Mouse (Mus musculus) intestine, embryonic 14.5 days (tissue): ENCODE results near the gene Mtmr12. TPM values are rescaled to one million over a fixed set of nuclear protein-coding genes. Genes with fewer than 3 reads are reported as not detected.

Experiments used
- ATAC-seq: fragments of 200-750 bp; cut with Nextera tagmentation; replicated peaks from 2 replicates; pipeline ENCODE4 v1.8.0; 2017; ENCODE audit warnings: low read depth, moderate number of reproducible peaks, moderate TSS enrichment, moderate library complexity; ENCODE audit not compliant: low FRiP score, low TSS enrichment
- DNase-seq: peaks from one replicate; pipeline ENCODE4 v3.0.0-alpha.2; 2018; ENCODE audit warnings: low spot score
- H3K27ac ChIP-seq: fragments of 300-500 bp; sonication (generic); 2 replicates; pipeline ENCODE4 v1.5.1; 2014; ENCODE audit warnings: low read depth, mild to moderate bottlenecking, control low read depth
- H3K27me3 ChIP-seq: fragments of 300-500 bp; sonication (generic); replicated peaks from 2 replicates; pipeline ENCODE4 v1.6.1; 2014; ENCODE audit warnings: low read length, control low read depth; ENCODE audit not compliant: control insufficient read depth, insufficient read depth
- H3K36me3 ChIP-seq: fragments of 300-500 bp; sonication (generic); 2 replicates; pipeline ENCODE4 v1.6.1; 2014; ENCODE audit warnings: low read length, control low read depth; ENCODE audit not compliant: control insufficient read depth, insufficient read depth
- H3K4me1 ChIP-seq: fragments of 300-500 bp; sonication (generic); replicated peaks from 2 replicates; pipeline ENCODE4 v1.6.1; 2014; ENCODE audit warnings: low read length, control low read depth, mixed read lengths; ENCODE audit not compliant: control insufficient read depth, insufficient read depth
- H3K4me2 ChIP-seq: fragments of 300-500 bp; sonication (generic); 2 replicates; pipeline ENCODE4 v1.6.1; 2014; ENCODE audit warnings: low read length
- H3K4me3 ChIP-seq: fragments of 300-500 bp; sonication (generic); 2 replicates; pipeline ENCODE4 v1.5.1; 2014; ENCODE audit warnings: low read depth, low read length, control low read depth, mixed read lengths
- H3K9ac ChIP-seq: fragments of 300-500 bp; sonication (generic); 2 replicates; pipeline ENCODE4 v1.6.1; 2014; ENCODE audit warnings: mild to moderate bottlenecking, low read length
- H3K9me3 ChIP-seq: fragments of 300-500 bp; sonication (generic); 2 replicates; pipeline ENCODE4 v1.6.1; 2016; ENCODE audit warnings: low read length, control low read depth; ENCODE audit not compliant: control insufficient read depth
- WGBS: fragments of 180-500 bp; shearing (Covaris S2); extraction: QIAGEN DNeasy Blood & Tissue Kit; methylation state at CpG from one replicate; pipeline ENCODE4 v1.1.7; 2014; 5-methylcytosine and 5-hydroxymethylcytosine counted together
- polyA plus RNA-seq: library from polyadenylated mRNA; unstranded; fragments of >200 nt; fragmentation: Nextera tagmentation; extraction: Ambion mirVana; gene quantifications from 2 replicates; pipeline ENCODE4 v1.2.1, GENCODE M21; 2014

The Mtmr12 gene
- polyA plus RNA-seq, 1 experiment from 2014 or later = 21.2 TPM

GRCm38 (mm10) chr15:12235983-12236382 lies 31.2 kb downstream of the Mtmr12 start:
- no peak overlapping the region for H3K4me2 ChIP-seq
- 75% methylated on average over 4 of the region's 4 CpGs for WGBS
- ATAC-seq (no peak), DNase-seq (no peak)
- H3K27me3 ChIP-seq = no peaks in the 10 kb centered on the region
- H3K4me1 ChIP-seq = peaks cover 14% of the 10 kb centered on the region
- H3K4me3 ChIP-seq = no peak overlapping the region
- no peak overlapping the region for H3K27ac ChIP-seq
- H3K9ac ChIP-seq = no peak overlapping the region
- peaks cover 41% of the 10 kb centered on the region for H3K36me3 ChIP-seq
- no peaks in the 10 kb centered on the region for H3K9me3 ChIP-seq

- H3K4me1 ChIP-seq = peaks cover 10% of the 10 kb centered on the region
- ATAC-seq (no peak), DNase-seq (no peak)
- no peaks in the 10 kb centered on the region for H3K9me3 ChIP-seq
- no peak overlapping the region for H3K9ac ChIP-seq
- no peaks in the 10 kb centered on the region for H3K27me3 ChIP-seq
- H3K27ac ChIP-seq = no peak overlapping the region
- H3K36me3 ChIP-seq = peaks cover 38% of the 10 kb centered on the region
- WGBS = 84% methylated on average over 2 of the region's 2 CpGs
- H3K4me3 ChIP-seq = no peak overlapping the region
- no peak overlapping the region for H3K4me2 ChIP-seq
Observed at GRCm38 (mm10) chr15:12236961-12237360, 32.1 kb downstream of the Mtmr12 start.

DNA sequence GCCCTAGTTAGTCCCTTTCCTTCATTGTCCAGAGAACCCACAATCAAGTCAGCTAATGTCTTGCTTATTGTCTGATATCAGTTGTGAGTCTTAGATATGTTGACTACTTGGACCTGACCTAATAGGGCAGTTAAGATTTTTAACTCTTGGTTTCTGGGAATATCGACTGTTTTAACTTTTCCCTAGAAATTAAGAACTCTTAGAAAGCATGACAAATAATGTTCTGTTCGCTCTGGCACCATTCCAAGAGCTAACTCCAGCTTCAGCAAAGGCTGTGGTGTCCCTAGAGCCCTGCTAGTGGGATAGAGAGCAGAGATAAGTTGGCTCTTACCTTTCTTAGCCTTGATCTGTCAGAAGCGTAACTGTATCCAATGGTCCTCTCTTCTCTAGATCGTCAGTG lies 32.7 kb downstream of the Mtmr12 start:
- Histone ChIP-seq H3K27ac (no peak overlapping the region), H3K4me1 (peaks cover 4% of the 10 kb centered on the region), H3K9me3 (no peaks in the 10 kb centered on the region), H3K27me3 (no peaks in the 10 kb centered on the region), H3K36me3 (peaks cover 38% of the 10 kb centered on the region), H3K4me3 (no peak overlapping the region), H3K4me2 (no peak overlapping the region), H3K9ac (no peak overlapping the region)
- 59% methylated on average over 4 of the region's 4 CpGs for WGBS
- DNase-seq (no peak), ATAC-seq (no peak)

- peaks cover 35% of the 10 kb centered on the region for H3K36me3 ChIP-seq
- H3K9ac ChIP-seq = no peak overlapping the region
- H3K4me3 ChIP-seq = no peak overlapping the region
- H3K4me1 ChIP-seq = no peaks in the 10 kb centered on the region; the same call in 1 of the 2 replicates
- no peaks in the 10 kb centered on the region for H3K9me3 ChIP-seq
- H3K27ac ChIP-seq = no peak overlapping the region
- DNase-seq (no peak), ATAC-seq (no peak)
- WGBS = 93% methylated on average over 6 of the region's 6 CpGs
- no peak overlapping the region for H3K4me2 ChIP-seq
- H3K27me3 ChIP-seq = no peaks in the 10 kb centered on the region
Observed at GRCm38 (mm10) chr15:12238337-12238736, 33.5 kb downstream of the Mtmr12 start.

DNA sequence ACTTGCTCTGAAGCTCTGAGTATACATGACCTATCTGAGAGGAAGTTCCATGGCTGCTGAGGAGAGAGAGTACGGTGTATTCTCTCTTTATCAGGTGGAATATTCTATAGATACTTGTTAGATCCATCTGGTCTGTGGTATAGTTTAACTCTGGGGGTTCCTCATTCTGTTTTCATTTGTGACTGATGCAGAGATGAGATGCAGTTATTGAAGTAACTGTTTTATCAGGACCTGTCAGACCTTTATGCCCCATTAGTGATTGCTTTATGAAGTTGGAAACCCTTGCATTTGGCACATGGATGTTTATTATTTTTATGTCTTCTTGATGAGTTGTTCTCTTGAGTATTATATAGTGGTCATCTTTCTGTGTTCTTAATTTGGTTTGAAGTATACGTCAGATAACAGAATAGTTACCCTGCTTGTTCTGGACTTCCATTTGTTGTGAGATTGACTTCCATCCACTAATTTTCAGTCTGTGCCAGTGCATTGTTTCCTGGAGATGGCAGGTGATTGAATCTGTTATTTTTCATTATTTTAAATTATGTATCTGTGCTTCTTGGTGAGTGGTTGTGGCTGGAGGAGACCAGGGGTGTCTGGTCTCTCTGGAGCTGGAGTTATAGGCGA lies 36.0 kb downstream of the Mtmr12 start:
- H3K36me3 ChIP-seq = peaks cover 46% of the 10 kb centered on the region
- H3K27ac ChIP-seq = no peak overlapping the region
- ATAC-seq (no peak), DNase-seq (no peak)
- WGBS = 95% methylated on average over 3 of the region's 3 CpGs
- no peaks in the 10 kb centered on the region for H3K27me3 ChIP-seq
- no peaks in the 10 kb centered on the region for H3K9me3 ChIP-seq
- no peak overlapping the region for H3K4me2 ChIP-seq
- H3K4me3 ChIP-seq = no peak overlapping the region
- H3K4me1 ChIP-seq = no peaks in the 10 kb centered on the region; the same call in 1 of the 2 replicates
- H3K9ac ChIP-seq = no peak overlapping the region

DNA sequence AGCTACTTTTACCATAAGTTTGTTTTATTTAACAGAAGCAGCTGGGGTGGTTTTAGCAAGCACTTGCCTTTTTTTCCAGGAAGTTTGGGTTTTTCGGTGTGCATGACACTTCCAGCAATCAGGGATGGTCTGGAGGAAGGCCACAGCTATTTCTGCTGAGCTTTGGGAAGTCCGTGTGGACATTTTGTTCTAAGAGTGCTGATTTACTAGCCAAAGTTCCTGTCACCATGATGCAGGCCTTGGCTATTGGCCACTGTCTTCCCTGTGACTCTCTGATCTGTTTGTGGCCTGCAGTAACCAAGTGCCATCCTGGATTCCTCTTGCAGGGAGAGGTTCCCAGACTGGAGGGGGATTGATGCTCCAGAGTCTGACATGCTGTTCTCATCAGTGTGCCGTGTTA lies 39.0 kb downstream of the Mtmr12 start:
- H3K4me3 ChIP-seq = no peak overlapping the region
- no peak overlapping the region for H3K27ac ChIP-seq
- DNase-seq = no peak
- H3K9me3 ChIP-seq = no peaks in the 10 kb centered on the region
- no peak overlapping the region for H3K9ac ChIP-seq
- no peaks in the 10 kb centered on the region for H3K4me1 ChIP-seq
- peaks cover 42% of the 10 kb centered on the region for H3K36me3 ChIP-seq
- WGBS = 72% methylated on average over 3 of the region's 3 CpGs
- H3K4me2 ChIP-seq = no peak overlapping the region
- no peaks in the 10 kb centered on the region for H3K27me3 ChIP-seq
- ATAC-seq = no peak

DNA sequence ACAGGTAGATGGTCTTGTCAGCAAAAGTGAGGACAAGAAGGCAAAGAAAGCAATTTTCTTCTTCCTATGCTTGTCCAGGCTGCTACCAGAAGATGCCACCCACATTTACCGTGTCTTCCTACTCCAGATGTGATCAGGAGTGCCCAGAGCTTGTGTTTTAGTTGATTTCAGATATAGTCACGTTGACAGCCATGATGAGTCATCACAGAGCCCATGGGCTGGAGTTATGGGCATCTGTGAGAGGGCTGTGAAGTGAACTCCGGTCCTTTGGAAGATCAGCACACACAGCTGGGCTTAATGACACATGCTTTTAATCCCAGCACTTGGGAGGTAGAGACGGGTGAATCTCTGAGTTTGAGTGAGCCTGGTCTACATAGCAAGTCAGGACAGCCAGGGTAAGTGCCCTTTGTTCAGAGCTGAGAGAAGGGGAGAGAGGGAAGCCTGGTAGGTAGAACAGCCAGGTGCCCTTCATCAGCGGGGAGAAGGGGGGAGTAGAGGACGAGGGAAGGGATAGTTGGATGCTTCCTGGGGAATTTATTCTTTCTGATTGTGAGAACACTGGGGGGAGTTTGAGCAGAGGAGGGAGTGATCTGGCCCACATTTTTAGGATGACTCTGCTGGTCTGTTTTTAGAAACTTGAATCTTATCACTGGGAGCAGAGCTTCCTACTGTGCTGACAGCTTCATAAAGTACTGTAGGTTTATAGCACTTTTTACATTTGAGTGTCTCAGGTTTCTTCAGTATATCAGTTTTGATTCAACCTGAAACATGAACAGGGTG lies 40.9 kb downstream of the Mtmr12 start:
- ATAC-seq = no peak
- H3K9me3 ChIP-seq = no peaks in the 10 kb centered on the region
- no peak overlapping the region for H3K4me3 ChIP-seq
- WGBS = 70% methylated on average over 6 of the region's 6 CpGs
- peaks cover 38% of the 10 kb centered on the region for H3K36me3 ChIP-seq
- no peaks in the 10 kb centered on the region for H3K27me3 ChIP-seq
- H3K9ac ChIP-seq = no peak overlapping the region
- no peak overlapping the region for H3K4me2 ChIP-seq
- no peak for DNase-seq
- H3K4me1 ChIP-seq = no peaks in the 10 kb centered on the region
- H3K27ac ChIP-seq = no peak overlapping the region

- Histone ChIP-seq H3K4me3 (no peak overlapping the region), H3K9me3 (no peaks in the 10 kb centered on the region), H3K36me3 (peaks cover 41% of the 10 kb centered on the region), H3K9ac (no peak overlapping the region), H3K4me1 (no peaks in the 10 kb centered on the region), H3K27ac (no peak overlapping the region), H3K4me2 (no peak overlapping the region), H3K27me3 (no peaks in the 10 kb centered on the region)
- WGBS = 71% methylated on average over 11 of the region's 11 CpGs
- no peak for ATAC-seq
- no peak for DNase-seq
Observed at GRCm38 (mm10) chr15:12246360-12247158, 41.7 kb downstream of the Mtmr12 start.
